Mouse (Mus musculus) cerebellum, postnatal 36 days (tissue): ENCODE results near the gene Gm10447.
A peak's percentile ranks its signal among the peaks of the same experiment; 100 is the strongest.
"Not testable (repeated sequence)": the region's sequence is repeated elsewhere in the genome, so short reads cannot be mapped to it uniquely, and the experiment has no call there.

ENCODE experiments used
- DNase-seq, 2 experiments: peaks; one replicate each; pipeline ENCODE4 v3.0.0; 2021 to 2022; ENCODE audit warnings: mixed read lengths in 2 of 2

The Gm10447 gene

GRCm38 (mm10) chr11:53441921-53442320 lies 15.0 kb downstream of the Gm10447 start:
- DNase-seq: no peak

- no peak for DNase-seq
Observed at GRCm38 (mm10) chr11:53436338-53436737, 20.6 kb downstream of the Gm10447 start.

- no peak for DNase-seq
Observed at GRCm38 (mm10) chr11:53435504-53435903, 21.4 kb downstream of the Gm10447 start.

- DNase-seq: no peak
Observed at GRCm38 (mm10) chr11:53433057-53433456, 23.9 kb downstream of the Gm10447 start.

- no peak for DNase-seq
Observed at GRCm38 (mm10) chr11:53431347-53432056, 25.4 kb downstream of the Gm10447 start.

- peak; percentile 100 for DNase-seq
Observed at GRCm38 (mm10) chr11:53430670-53431346, 26.1 kb downstream of the Gm10447 start, which contains the start of the genes Uqcrq and Gdf9. TSS of gene Uqcrq (minus strand) at chr11:53430831. TSS of gene Gdf9 (plus strand) at chr11:53431023.

- no peak for DNase-seq
Observed at GRCm38 (mm10) chr11:53430300-53430669, 26.6 kb downstream of the Gm10447 start.

GRCm38 (mm10) chr11:53429182-53429581 lies 27.7 kb downstream of the Gm10447 start:
- no peak for DNase-seq

GRCm38 (mm10) chr11:53428716-53429057 lies 28.2 kb downstream of the Gm10447 start:
- no peak for DNase-seq

GRCm38 (mm10) chr11:53427993-53428715 lies 28.8 kb downstream of the Gm10447 start:
- DNase-seq: no peak

- DNase-seq: not testable (repeated sequence)
Observed at GRCm38 (mm10) chr11:53426914-53427313, 30.0 kb downstream of the Gm10447 start.

- DNase-seq: peak; percentile 24 to 25
Observed at GRCm38 (mm10) chr11:53425711-53426255, 31.1 kb downstream of the Gm10447 start.

- no peak for DNase-seq
Observed at GRCm38 (mm10) chr11:53425251-53425650, 31.7 kb downstream of the Gm10447 start.

- peak in 1 of 2 experiments; percentile 31 for DNase-seq
Observed at GRCm38 (mm10) chr11:53424826-53425225, 32.1 kb downstream of the Gm10447 start.

- no peak for DNase-seq
Observed at GRCm38 (mm10) chr11:53423036-53423435, 33.9 kb downstream of the Gm10447 start, which contains the start of gene Leap2. TSS of gene Leap2 (minus strand) at chr11:53423170.

GRCm38 (mm10) chr11:53418048-53418447 lies 38.9 kb downstream of the Gm10447 start:
- DNase-seq: no peak

- DNase-seq: no peak
Observed at GRCm38 (mm10) chr11:53413871-53414270, 43.0 kb downstream of the Gm10447 start.

- DNase-seq: no peak
Observed at GRCm38 (mm10) chr11:53411738-53412137, 45.2 kb downstream of the Gm10447 start.
